Mouse (Mus musculus) embryonic facial prominence, embryonic 11.5 days (tissue): ENCODE measurements at regions not wholly inside any gene's neighbourhood (a gene's known extent, or its start where the extent isn't known, plus 50 kb on each side); places are given as distances from the start of the nearest gene placed in this dataset.
"Not testable (repeated sequence)": the region's sequence is repeated elsewhere in the genome, so short reads cannot be mapped to it uniquely, and the experiment has no call there.

Experiments
- ATAC-seq: fragments of 200-750 bp; cut with Nextera tagmentation; replicated peaks from 2 replicates; pipeline ENCODE4 v1.8.0; 2017; ENCODE audit warnings: low read depth; ENCODE audit not compliant: insufficient number of reproducible peaks, low FRiP score, low TSS enrichment
- DNase-seq: peaks from one replicate; pipeline ENCODE4 v3.0.0-alpha.2; 2015; ENCODE audit warnings: low spot score
- H3K27ac ChIP-seq: fragments of 300-500 bp; sonication (generic); replicated peaks from 2 replicates; pipeline ENCODE4 v1.5.1; 2014; ENCODE audit warnings: mild to moderate bottlenecking, low read depth, low read length, control low read depth
- H3K27me3 ChIP-seq: fragments of 300-500 bp; sonication (generic); 2 replicates; pipeline ENCODE4 v1.6.1; 2014; ENCODE audit warnings: mild to moderate bottlenecking, low read length, moderate library complexity, mixed read lengths; ENCODE audit not compliant: control insufficient read depth, insufficient read depth
- H3K36me3 ChIP-seq: fragments of 300-500 bp; sonication (generic); replicated peaks from 2 replicates; pipeline ENCODE4 v1.6.1; 2014; ENCODE audit warnings: low read depth, mild to moderate bottlenecking, low read length, moderate library complexity, mixed read lengths; ENCODE audit not compliant: control insufficient read depth, insufficient read depth
- H3K4me1 ChIP-seq: fragments of 300-500 bp; sonication (generic); 2 replicates; pipeline ENCODE4 v1.6.1; 2014; ENCODE audit warnings: low read length, mixed read lengths; ENCODE audit not compliant: control insufficient read depth, insufficient read depth
- H3K4me2 ChIP-seq: fragments of 300-500 bp; sonication (generic); 2 replicates; pipeline ENCODE4 v1.6.1; 2014; ENCODE audit warnings: low read depth, mild to moderate bottlenecking, control low read depth, low read length, moderate library complexity
- H3K4me3 ChIP-seq: fragments of 300-500 bp; sonication (generic); 2 replicates; pipeline ENCODE4 v1.5.1; 2014; ENCODE audit warnings: low read depth, low read length, control low read depth
- H3K9ac ChIP-seq: fragments of 300-500 bp; sonication (generic); replicated peaks from 2 replicates; pipeline ENCODE4 v1.6.1; 2014; ENCODE audit warnings: mild to moderate bottlenecking, control low read depth, low read length
- H3K9me3 ChIP-seq: fragments of 300-500 bp; sonication (generic); replicated peaks from 2 replicates; pipeline ENCODE4 v1.6.1; 2016; ENCODE audit warnings: mild to moderate bottlenecking, low read length, inconsistent platforms, mixed read lengths; ENCODE audit not compliant: control insufficient read depth
- WGBS: fragments of 180-500 bp; shearing (Covaris S2); extraction: QIAGEN DNeasy Blood & Tissue Kit; methylation state at CpG from one replicate; pipeline ENCODE4 v1.1.7; 2014; 5-methylcytosine and 5-hydroxymethylcytosine counted together

DNA sequence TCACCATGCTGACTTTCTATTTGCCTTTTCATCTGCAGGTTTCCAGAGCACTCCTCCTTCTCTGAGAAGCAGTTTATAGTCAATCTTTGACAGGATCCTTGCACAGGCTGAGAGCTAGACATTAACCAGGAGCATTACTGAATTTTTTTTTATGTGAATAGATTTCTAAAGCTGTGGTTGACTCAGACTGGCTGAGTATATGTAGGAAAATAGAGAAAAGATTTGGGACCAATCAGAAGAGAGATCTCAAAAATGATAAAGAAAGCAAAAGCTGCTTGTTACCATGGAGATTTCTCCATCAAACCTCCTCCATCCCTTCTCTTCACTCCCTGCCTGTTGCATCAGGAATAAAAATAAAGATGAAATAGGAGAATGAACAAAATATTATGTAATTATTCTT is 731.2 kb upstream of the Ndn start:
- Histone ChIP-seq H3K36me3 (no peaks in the 10 kb centered on the region), H3K27ac (no peak overlapping the region), H3K27me3 (no peaks in the 10 kb centered on the region), H3K4me2 (no peak overlapping the region), H3K9me3 (no peaks in the 10 kb centered on the region), H3K9ac (no peak overlapping the region), H3K4me3 (no peak overlapping the region), H3K4me1 (no peaks in the 10 kb centered on the region)
- DNase-seq (no peak), ATAC-seq (no peak)

- Histone ChIP-seq H3K27me3 (no peaks in the 10 kb centered on the region), H3K4me2 (no peak overlapping the region), H3K36me3 (no peaks in the 10 kb centered on the region), H3K27ac (no peak overlapping the region), H3K9me3 (no peaks in the 10 kb centered on the region), H3K4me1 (no peaks in the 10 kb centered on the region), H3K9ac (no peak overlapping the region), H3K4me3 (no peak overlapping the region)
- ATAC-seq: no peak
- WGBS: 84% methylated on average over 4 of the region's 4 CpGs
- no peak for DNase-seq
Observed at GRCm38 (mm10) chr7:61644893-61645545, 701.4 kb upstream of the Ndn start.

DNA sequence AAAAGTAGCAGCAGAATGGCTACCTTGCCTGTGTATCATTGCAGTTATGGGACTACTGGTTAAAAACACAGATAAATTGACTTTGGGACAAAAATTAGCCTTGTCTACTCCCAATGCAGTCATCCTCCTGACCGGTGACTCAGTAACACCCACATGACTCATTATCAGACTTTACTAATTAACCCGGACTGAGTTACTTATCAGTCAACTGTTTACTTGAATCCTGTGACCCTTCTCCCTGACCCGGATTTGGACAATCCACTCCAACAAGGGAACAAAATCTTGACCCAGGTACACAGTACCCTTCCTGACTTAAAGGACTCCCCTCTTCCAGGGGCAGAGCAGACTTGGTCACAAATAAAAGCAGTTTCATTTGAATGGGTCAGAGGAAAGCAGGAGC is 688.3 kb upstream of the Ndn start:
- Histone ChIP-seq H3K27ac (no peak overlapping the region), H3K36me3 (no peaks in the 10 kb centered on the region), H3K4me2 (no peak overlapping the region), H3K27me3 (no peaks in the 10 kb centered on the region), H3K9ac (no peak overlapping the region), H3K9me3 (no peaks in the 10 kb centered on the region), H3K4me3 (no peak overlapping the region), H3K4me1 (no peaks in the 10 kb centered on the region)
- WGBS: 88% methylated on average over 3 of the region's 3 CpGs
- ATAC-seq (no peak), DNase-seq (no peak)

- Histone ChIP-seq H3K9me3 (no peaks in the 10 kb centered on the region), H3K4me3 (no peak overlapping the region), H3K4me1 (no peaks in the 10 kb centered on the region), H3K4me2 (no peak overlapping the region), H3K27me3 (no peaks in the 10 kb centered on the region), H3K27ac (no peak overlapping the region), H3K9ac (no peak overlapping the region), H3K36me3 (no peaks in the 10 kb centered on the region)
- no peak for ATAC-seq
- 72% methylated on average over 1 of the region's 1 CpGs for WGBS
- DNase-seq: no peak
Observed at GRCm38 (mm10) chr7:61683080-61683479, 663.3 kb upstream of the Ndn start.

GRCm38 (mm10) chr7:61685052-61685655 is 661.2 kb upstream of the Ndn start:
- 71% methylated on average over 5 of the region's 5 CpGs for WGBS
- no peak for ATAC-seq

GRCm38 (mm10) chr7:61726149-61726548 is 620.2 kb upstream of the Ndn start:
- Histone ChIP-seq H3K9ac (no peak overlapping the region), H3K4me2 (no peak overlapping the region), H3K27me3 (no peaks in the 10 kb centered on the region), H3K27ac (no peak overlapping the region), H3K4me1 (no peaks in the 10 kb centered on the region), H3K36me3 (no peaks in the 10 kb centered on the region), H3K4me3 (no peak overlapping the region), H3K9me3 (no peaks in the 10 kb centered on the region)
- ATAC-seq (no peak), DNase-seq (no peak)

More at GRCm38 (mm10) chr7:61685052-61685655, 661.2 kb upstream of the Ndn start:
- Histone ChIP-seq H3K4me3 (no peak overlapping the region), H3K4me1 (no peaks in the 10 kb centered on the region), H3K27me3 (no peaks in the 10 kb centered on the region), H3K27ac (no peak overlapping the region), H3K9me3 (no peaks in the 10 kb centered on the region), H3K9ac (no peak overlapping the region), H3K4me2 (no peak overlapping the region), H3K36me3 (no peaks in the 10 kb centered on the region)
- no peak for DNase-seq

GRCm38 (mm10) chr7:61737511-61737910 is 608.9 kb upstream of the Ndn start:
- no peak overlapping the region for H3K9ac ChIP-seq
- no peak overlapping the region for H3K4me2 ChIP-seq
- H3K27me3 ChIP-seq: no peaks in the 10 kb centered on the region
- no peaks in the 10 kb centered on the region for H3K36me3 ChIP-seq
- no peaks in the 10 kb centered on the region for H3K4me1 ChIP-seq
- WGBS: 65% methylated on average over 1 of the region's 1 CpGs
- H3K4me3 ChIP-seq: no peak overlapping the region
- DNase-seq (no peak), ATAC-seq (no peak)
- no peaks in the 10 kb centered on the region for H3K9me3 ChIP-seq
- no peak overlapping the region for H3K27ac ChIP-seq

GRCm38 (mm10) chr7:61739336-61739735 is 607.0 kb upstream of the Ndn start:
- WGBS: no CpG with 5 or more reads among the region's 1 CpGs
- not testable (repeated sequence) for H3K4me1 ChIP-seq, H3K4me2 ChIP-seq, ATAC-seq, H3K9me3 ChIP-seq, H3K9ac ChIP-seq, H3K27ac ChIP-seq, H3K36me3 ChIP-seq, H3K27me3 ChIP-seq, DNase-seq, H3K4me3 ChIP-seq
